Mouse (Mus musculus) cerebellum, postnatal 36 days (tissue): ENCODE results near the gene Adamts7.

ENCODE experiments used
- DNase-seq, 2 experiments: peaks; one replicate each; pipeline ENCODE4 v3.0.0; 2021 to 2022; ENCODE audit warnings: mixed read lengths in 2 of 2

Adamts7 gene

DNA sequence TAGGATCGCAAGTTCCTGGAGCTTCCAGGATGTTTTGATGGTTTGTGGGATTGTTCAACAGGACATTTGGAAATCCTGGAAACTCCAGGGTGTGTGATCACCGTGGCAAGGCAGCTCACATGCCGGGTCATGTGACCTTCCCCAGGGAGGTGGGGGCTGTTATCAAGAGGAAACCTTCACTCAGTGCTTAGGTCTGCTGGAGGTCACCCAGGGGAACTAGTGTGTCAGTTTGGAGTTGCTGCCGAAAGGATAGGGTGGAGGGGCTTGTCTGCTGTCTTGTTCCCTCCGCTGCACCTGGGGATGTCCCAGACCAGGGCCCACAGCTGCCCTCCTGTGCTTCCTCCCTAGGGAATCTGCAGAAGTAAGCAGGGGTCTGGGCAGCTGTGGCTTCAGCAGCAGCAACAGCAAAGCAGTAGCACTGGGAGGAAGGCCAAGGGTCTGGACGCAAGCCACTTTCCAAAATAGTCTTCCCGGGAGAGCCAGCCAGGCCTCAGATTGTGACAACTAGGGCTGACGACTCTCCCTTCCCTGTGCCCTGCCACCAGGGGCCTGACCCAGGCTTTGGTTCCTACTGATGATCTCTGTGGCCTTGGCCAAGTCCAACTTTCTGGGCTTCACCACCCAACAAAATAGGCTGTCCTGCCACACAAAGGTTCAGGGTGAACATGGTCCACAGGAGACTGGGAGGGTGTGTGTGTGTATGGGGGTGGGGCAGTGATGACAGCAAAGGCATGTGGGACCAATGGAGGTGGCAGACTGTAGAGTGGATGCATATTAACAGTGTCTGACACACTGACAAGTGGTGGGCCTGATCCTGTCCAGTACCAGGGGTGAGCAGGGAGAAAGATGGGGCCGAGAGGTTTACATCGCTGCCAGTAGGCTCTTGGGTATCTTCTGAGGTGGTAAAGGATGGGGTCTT is 35.9 kb downstream of the Adamts7 start:
- peak in 1 of 2 experiments; percentile 16 for DNase-seq

DNA sequence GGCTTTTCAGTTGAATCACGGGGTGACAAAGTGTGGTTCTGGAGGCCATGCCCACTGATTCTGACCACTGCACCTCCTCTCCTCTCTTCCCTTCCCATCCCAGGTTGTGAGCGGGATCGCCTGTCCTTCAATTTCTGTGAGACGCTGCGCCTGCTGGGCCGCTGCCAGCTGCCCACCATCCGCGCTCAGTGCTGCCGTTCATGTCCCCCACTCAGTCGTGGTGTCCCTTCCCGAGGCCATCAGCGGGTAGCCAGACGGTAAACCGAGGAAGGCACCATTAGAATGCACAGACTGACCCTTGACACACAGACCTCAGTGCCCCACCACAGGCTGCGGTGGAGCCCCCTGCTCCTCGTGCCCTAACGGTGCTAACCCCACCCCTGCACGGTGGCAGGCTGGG is 36.7 kb downstream of the Adamts7 start:
- DNase-seq: no peak

DNA sequence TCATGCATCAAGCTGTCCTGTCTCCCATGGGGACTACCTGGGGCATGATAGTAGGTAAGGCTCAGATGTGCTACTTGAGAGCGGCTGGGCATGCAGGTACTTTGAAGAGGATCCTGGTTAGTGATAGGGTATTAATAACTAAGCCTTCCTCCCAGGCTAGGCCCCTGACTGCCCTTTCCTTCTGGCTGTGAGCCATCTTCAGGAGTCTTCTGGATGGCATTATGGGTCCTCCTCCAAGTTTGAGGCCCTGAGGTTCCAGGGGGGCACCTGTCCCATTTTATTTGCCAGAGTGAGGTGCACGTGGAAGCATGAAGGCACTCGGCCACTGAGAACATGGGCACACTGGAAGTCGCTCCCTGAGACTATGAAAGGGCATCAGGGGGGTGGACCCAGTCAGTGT is 37.6 kb downstream of the Adamts7 start:
- no peak for DNase-seq

DNA sequence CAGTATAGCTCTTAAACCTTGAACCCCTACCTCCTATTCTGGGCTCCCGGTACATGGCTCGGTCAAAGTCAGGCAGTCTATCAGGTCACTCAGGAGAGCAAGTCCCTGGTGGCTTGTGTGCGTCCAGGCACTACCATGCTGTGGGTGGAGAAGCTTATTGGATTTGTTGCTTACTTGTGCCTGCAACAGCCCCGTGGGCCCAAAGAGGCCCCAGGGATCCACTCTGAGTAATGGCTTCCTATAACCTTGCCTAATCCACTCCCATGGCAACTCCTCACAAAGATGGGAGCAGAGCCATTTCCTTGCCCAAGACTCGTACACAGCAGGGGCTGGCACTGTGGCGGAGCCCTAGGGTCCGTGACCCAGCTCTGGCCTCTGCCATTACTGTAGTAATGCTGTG is 38.2 kb downstream of the Adamts7 start:
- DNase-seq: no peak

DNA sequence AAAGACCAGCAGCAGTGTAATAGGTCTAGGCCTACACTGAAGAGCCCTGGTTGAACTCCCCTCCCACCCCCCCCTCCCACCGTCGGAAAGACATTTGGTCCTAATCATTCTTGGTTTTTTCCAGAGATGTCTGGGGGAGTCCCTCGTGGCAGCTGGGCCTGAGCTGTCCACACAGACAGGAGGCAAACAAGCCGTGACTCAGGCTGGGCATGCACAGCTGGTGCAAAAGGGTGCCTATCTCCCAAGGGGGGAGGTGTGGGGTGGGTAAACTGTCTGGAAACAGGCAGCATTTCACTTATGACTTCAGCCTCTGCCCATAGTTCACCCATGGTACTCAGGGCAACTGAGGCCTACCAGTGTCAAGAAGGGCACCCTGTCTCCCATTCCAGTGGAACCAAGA is 38.7 kb downstream of the Adamts7 start:
- DNase-seq: no peak

DNA sequence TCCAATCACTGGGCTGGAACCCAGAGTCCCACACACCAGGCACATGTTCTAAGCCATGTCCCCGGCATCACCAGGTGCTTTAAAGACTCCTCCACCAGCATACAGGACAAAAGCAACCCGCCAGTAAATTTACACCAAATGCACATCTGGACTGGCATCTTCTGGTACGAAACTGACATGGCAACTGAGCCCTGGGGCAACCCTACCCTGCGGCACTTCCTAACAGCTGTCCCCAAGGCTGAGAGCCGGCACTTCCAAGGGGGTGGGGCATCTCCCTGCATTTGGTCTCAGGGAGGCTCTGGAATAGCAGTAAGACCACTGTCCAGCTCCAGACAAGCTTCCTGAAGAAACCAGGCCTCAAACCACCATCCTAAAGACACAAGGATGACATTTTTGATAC is 40.4 kb downstream of the Adamts7 start:
- no peak for DNase-seq

DNA sequence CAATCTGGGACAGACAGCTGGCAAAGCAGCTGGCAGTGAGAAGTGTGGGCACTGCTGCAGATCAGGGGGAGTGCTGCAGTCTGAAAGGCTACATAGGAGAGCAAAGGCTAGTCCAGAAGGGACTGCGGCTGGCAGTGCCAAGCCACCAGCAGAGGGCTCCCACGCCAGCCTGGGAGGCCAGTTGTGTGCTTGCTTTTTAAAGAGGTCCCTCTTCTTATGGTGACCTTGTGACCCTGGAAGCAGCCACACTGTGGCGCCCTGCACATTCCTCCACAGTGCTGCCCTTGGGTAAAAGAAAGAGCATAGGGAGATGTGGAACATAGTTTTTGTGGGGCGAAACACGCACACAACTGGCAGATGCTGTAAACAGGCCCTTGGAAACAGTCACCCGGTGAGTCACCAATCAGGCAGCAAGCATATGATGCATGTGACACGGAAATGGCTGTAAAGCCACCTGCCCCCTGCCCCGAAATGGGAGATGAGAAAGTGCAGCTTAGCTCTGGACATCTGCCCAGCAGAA is 41.6 kb downstream of the Adamts7 start:
- DNase-seq: no peak

DNA sequence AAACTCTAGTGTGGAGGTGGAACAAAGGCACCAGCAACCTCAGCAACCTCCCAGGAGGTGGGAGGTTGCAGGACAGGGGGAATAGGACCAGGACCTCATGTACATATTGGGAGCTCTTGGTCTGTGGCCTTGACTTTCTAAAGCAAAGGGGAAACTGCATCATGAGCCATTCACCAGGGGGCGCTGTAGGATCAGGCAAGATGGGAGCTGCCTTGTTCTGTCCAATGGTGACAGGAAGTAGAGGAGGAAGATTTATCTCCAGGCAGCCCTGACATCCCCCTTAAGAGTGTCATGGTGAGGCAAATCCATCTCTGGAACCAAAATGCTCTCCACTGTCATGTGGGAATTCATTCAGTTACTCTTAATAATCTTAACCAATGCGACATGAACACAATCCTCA is 43.6 kb downstream of the Adamts7 start:
- peak; percentile 82 to 84 for DNase-seq

DNA sequence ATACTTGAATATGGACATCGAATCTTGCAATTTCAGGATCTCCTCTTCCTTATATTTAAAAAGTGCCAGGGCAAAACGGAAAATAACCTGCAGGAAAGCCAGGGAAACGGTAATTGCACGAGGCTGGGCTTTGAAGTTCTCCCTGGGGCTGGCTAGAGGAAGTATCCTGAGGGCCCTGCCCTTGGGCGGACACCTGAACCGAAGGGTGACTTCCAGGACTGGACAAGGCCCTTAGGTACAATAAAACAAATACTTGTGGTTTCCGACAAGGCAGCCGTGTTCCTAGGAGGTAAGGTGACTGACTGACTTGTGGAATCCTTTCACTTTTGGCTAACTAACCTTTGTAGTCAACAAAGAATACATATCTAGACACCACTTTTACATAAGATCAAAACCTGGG is 44.9 kb downstream of the Adamts7 start:
- no peak for DNase-seq

DNA sequence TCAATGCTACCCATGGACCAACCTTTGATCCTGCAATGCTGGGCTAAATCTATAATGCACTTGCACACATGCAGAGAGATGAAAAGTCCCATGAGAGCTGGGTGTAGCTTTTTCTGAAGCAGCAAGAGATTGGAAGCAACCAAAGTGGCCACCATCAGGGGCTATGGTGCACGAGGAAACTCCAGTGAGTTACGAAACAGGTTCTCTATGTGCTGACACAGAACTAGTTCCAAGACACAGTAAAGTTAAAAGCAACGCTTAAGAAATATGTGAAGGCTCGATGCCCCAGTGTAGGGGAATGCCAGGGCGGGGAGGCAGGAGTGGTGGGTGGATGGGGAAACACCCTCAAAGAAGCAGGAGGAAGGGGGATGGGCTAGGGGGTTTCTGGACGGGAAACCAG is 45.8 kb downstream of the Adamts7 start:
- DNase-seq: no peak

DNA sequence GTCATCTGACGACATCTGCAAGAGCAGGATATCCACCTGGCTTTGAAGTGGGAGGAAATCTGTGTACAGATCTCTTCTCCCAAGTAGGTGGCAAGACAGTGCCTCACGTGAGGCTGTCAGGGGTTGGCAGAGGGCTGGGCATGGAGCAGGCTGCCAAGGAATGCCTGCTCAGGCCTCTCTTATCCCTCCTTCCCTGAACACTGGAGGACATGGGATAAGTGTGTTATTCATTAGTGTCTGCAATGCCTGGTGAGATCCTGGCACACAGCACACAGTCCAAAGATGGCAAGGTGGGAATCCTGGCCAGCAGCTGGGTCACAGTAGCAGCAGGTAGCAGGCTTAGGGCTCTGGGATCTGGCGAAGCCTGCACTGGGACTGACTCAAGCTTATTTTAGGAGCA is 50.3 kb downstream of the Adamts7 start:
- peak; percentile 36 to 44 for DNase-seq

DNA sequence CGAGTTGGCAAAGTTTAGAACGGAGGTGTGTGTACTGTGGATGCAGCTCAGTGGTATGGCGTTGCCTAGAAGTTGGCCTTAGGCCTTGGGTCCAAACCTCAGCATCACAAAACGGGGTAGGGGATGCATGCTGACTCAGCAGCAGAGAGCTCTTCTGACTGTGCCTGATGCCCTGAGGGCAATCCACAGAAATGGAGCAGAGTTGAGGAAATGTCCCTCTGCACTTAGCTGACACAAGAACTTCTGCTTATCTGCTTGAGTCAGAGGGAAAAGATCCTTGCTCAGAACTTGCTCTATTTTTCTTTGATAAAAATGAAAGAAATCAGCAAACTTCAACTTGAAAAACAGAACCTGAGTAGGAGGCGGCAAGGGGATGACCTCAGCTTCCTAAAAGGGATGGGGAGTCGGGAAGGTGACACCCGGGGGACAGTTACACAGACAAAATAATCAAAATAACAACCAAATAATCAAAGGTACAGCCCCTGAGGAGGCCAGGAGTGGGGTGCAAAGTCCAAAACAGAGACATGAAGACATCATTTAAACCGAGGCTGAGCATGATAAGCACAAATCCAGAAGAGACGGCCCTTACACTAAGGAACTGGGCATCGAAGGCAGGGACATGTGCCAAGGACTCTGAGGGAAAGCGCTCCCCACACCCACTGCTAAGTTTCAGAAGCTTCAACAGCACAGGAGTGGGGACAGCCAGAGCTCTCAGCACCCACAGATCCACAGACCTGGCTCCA is 53.6 kb downstream of the Adamts7 start:
- no peak for DNase-seq

DNA sequence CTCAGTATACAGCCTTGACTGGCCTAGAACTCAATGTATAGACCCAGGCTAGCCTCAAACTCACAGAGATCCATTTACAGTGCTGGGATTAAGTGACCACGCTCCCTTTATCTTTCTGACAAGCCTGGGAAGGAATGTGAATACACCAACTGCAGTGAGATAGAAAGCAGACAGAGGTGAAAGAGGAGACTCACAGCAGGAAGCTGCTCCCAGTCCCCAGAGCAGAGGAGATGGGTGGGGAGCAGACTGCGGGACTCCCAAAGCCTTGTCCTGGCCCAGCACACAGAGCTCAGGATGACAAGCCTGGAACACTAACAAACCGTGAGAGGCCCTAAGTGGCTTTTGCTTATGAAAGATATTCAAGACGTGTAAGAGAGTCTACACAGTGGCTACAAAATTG is 54.6 kb downstream of the Adamts7 start:
- DNase-seq: no peak

DNA sequence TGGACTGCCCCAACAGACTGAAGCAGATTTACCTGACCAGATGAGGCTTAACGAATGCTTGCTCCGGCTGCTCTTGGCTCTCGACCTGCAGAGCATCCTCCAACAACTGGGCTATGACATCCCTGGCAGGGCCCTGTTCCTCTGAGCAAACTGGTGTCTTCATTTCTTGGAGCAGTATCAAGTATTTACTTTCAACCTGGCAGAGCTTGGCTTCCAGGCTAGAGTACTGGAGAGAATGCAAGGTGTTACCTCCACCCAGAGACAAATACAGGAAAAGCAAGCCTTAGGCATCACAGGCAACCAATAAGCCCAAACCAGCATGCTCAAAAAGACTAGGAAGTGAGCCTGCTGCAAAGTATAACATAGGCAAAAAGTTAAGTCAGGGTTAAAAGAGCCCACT is 59.4 kb downstream of the Adamts7 start:
- DNase-seq: no peak

DNA sequence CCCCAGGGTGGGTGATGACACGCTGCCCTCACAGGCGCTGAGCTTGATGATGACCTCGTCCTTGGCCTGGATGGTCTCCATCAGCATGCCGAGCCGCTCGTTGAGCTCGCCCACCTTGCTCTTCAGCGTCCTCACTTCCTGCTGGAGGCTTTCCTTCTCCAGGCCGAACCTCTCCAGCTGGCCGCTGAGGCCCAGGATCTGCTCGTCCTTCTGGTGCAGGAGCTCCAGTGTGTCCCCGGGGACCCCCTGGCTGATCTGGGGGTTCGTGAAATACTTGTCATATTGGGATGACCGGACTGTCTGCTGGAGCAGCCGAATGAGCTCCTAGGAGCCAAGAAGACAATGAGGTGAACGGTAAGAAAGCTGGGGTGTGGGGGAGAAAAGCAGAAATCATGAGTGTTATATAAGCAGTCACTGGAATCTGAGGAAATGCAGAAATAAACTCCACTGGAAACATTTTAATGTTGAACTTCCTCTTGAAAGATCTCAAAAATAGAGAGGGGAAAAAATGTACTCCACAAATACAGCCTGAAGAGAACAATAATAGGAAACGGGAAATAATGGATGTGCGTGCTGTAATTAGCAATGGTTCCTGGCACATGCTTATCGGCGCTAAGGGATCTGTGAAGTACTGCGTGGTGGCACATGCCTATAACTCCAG is 63.3 kb downstream of the Adamts7 start:
- no peak for DNase-seq

DNA sequence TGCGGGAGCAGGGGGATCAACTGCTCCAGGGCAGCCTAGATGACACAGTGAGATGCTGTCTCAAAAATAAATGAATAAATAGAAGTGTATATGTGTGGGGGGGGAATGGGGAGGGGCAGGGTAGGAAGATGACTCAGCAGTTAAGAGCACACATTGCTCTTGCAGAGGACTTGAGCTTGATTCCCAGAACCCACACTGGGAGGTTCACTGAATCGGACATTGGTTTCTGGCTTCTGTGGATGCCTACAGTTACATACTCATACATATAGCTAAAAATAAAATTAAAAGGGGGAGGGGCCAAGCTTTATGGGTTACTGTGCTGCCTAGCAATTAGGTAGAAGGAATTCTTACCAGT is 63.9 kb downstream of the Adamts7 start:
- DNase-seq: no peak

DNA sequence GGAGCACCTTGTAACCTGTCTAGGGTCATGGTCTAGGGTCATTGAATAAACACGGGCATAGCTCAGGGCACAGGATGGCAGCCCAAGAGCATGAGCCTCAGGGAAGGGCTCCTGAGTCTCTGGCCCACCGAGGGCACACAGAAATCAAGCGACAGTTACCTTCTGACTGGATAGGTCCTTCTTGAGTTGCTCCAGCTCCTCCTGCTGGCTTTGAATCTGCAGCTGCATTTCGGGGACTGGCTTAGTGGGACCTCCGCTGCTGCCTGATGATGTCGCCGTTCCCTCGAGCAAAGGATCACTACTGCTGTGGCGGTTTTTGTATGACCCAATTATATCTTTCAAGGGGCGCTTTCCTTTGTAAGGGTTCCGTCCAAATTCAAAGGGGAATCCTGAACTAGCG is 64.3 kb downstream of the Adamts7 start:
- DNase-seq: no peak

DNA sequence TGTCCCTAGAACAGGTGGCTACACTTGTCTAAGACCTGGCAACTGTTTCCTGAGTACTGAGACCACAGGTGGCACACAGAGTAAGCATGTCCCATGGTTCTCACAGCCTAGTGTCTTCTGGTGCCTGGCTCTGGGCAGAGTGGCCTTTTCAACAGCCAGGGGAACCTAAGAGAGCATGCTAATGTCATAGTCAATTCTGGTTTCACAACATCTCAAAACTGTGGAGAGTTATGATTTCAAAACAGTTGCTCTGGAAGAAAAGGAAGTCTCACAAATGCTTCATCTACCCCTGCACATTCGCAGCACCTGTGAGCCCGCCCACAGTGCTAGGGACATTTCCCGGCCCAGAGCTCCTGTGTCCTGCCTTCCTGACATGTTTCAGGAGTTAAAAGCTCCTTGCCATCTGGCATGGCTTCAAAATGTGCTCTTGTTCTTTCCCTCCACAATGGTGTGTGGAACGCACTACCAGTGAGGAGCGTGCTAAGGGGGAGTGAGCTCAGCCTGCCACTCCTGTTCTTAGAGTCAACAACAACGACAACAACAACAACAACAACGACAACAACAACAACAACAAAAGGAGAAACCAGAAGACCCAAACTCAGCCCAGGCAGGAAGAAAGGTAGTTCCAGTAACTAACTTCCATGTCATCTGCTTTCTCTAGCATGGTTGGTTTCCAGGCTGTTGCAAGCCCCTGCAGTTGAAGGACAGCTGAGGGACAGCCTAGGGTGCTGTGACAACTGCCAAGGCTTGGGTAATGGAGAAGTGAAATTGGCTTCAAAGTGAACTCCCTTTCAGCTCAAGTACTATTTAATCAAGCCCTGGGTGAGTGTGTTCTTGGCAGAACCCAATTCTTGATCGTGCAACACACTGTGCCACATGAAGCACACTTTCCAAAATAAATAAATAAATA is 70.2 kb downstream of the Adamts7 start:
- DNase-seq: no peak

DNA sequence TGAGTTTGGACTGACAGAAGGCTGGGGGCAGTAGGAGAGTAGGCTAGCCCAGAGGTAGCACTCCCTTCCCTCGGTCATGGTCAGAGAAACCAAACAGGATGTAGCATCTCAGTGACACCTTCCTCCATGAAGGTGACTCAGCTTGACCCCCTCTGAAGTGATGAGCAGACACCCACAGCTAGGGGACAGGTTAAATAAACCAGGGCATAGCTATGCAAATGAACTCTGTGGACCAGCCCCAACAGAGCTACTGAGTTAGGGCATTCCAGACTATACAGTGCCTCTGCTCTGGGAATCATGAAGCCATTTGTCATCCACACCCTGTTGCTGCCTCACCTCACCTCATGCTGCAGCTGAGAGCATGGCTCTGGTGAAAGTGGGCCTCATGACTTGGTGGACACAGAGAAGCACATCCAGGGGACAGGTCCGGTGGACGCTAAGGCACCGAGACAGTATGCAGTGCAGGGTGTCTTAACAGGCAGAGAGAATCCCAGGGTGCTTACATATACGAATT is 71.1 kb downstream of the Adamts7 start:
- no peak for DNase-seq

DNA sequence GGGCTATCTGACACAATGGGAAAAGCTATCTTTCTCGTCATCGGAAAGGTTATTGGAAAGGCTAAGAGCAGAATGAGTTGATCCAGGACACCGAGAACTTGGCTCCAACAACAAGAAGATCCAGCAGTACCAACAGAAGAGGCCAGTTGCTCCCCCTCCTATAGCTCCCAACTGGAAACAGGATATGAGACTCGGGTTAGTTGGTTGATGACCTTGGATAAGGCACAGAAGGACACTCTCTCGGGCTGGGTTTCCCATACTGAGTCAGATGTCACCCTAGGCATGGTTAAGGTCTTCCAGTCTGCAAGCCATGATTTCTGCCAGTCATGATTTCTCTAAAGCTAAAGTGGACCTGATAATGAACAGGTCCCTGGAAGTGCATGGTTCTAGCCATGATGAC is 71.9 kb downstream of the Adamts7 start:
- no peak for DNase-seq

DNA sequence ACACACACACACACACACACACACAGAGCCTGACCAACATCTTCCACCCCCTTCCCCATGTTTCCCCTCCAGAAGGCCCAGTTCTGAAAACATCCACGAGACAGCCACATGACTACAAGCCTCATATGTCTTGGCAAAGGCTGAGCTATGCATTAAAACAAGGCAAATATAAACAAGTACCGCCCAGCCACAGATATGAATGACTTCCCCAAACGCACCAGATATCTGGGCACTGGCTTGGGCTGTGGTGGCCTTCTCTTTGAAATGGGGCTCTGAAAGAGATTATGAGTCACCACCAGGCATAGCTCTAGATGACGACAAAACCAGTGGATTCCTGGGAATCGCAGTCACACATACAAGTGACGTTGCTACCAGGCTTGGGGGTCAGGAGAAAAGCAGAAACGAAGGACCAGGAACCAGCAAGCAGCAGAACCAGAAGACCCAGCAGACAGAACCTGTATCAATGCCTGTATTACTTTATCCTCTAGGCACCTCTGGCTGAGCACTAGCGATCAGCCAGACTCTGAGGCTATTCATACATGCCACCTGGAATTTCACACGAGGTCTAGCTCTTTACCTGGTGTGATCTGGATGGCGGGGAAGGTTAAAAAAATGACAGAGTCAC is 72.5 kb downstream of the Adamts7 start:
- DNase-seq: no peak

DNA sequence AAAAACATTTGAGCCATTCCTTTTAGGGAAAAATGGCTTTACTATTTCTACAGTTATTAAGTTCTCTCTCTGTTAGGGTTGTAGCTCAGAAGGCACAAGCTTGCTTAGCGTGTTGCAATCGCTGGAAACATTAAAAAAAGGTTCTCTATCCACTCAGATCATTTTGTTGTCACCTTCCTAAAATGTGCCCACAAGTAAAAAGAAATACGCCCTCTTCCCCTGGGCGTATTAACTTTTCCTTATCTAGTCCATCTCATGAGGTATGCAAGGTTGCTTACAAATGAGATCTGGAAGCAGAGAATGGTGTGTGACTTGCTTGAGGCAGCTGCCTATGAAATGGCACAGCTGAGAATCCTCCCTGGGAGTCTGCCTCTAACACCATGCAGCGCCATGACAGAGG is 73.9 kb downstream of the Adamts7 start:
- no peak for DNase-seq
